Mouse (Mus musculus): ENCODE data around the gene Siah1a. TPM values are rescaled to one million over a fixed set of nuclear protein-coding genes. Genes with fewer than 3 reads are reported as not detected.

The Siah1a gene
- polyA plus RNA-seq, 1 experiment from 2014 or later = 78.8 TPM

DNA sequence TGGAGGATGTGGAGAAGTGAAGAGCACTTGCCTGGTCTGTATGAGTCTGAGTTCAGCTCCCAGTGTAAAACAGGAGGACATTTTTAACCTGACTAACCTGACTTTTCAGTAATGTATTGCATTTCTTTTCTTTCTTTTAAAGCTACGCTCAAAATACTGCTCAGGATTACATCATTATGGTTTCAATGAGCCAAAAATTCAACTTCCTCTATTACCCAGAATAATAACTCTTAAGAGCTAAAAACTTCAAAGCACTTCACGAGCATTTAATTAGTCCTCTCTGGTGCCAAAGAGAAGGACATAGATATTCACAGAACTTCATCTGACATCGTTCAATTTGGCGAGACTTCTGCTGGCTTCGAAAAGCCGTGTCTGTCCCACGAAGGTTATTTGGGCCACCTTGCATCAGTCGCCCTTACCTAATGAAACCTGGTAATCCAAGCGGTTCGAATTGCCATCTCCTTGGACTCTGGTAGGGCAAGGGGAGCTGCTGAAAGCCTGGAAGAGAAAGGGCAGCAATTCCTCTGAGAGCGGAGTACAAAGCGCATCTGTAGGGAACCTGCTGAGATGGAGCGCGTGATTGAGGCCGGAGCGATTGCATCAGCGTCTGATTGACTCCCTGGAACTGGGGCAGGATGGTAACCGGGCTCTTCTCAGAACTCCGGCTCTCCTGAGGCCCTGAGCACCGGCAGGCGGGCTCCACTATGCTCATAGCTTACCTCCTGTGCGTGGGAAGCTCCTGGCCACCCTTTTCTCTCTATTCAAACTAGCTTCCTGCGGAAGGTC is 11.4 kb upstream of the Siah1a start:
- Histone ChIP-seq H3K4me3 (ENCODE audit: low read depth, low read length) (no peak overlapping the region), H3K4me1 (replicated peaks; ENCODE audit: control insufficient read depth, insufficient read depth, low read length) (0 out of 2 replicates have a peak, but pooled peaks cover 2% of the 10 kb centered on the region), H3K4me2 (replicated peaks; ENCODE audit: low read depth, low read length) (peak overlapping the region; percentile 13; the same call in 1 of the 2 replicates), H3K27me3 (ENCODE audit: control insufficient read depth, insufficient read depth, low read length) (no peaks in the 10 kb centered on the region), H3K9me3 (ENCODE audit: control insufficient read depth, low read length) (no peaks in the 10 kb centered on the region), H3K36me3 (ENCODE audit: control insufficient read depth, insufficient read depth, low read length) (no peaks in the 10 kb centered on the region), H3K9ac (ENCODE audit: low read depth, low read length) (no peak overlapping the region), H3K27ac (ENCODE audit: low read depth, low read length) (no peak overlapping the region)
- 25% methylated on average over 23 of the region's 23 CpGs for WGBS
- peak; percentile 44 for DNase-seq (ENCODE audit: low spot score)
- no peak for ATAC-seq (ENCODE audit: low FRiP score)

DNA sequence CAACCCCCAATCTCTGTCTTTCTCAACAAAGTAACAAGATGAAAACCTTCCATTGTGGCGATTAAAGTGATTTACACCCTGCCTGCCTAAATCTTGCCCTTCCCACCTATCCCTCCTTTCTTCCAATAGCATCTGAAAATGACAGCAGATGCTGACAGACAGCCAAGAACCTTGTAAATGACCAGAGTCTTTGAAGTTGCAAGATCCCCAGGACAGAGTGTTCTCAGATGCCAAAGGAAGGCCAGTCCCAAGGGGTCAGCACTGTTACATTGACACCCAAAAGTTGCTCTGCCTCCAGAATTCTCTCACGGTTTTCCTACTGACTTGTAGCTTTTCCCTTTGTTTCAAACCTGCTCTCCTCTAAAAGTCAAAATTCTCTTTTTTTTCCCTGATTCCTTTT is 4.1 kb upstream of the Siah1a start:
- 54% methylated on average over 2 of the region's 2 CpGs for WGBS

DNA sequence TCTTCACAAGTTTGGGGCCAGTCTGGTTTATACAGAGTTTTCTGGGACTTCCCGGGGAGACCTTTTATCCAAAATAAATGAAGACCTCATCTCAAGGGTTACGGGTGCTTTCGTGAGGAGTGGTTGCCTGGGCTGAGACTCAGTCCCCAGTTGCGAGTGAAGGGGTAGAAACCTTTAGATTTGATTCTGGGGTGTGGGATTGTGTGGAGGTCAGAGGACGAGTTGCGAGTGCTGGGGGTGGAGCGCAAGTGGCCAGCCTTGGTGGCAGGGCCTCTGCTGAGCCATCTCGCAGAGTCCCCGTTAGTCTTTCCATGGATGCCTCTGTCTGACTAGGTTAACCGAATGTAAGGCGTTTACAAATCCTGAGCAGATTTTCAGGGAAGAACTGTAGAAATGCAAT is 777 bp upstream of the Siah1a start:
- 4% methylated on average over 11 of the region's 11 CpGs for whole genome bisulfite sequencing
- H3K27ac ChIP-seq (ENCODE audit: low read depth, low read length) = peak overlapping the region; percentile 98; the same call in 1 of the 2 replicates

More for the DNA sequence above, 4.1 kb upstream of the Siah1a start:
- no peak overlapping the region for H3K27ac ChIP-seq (ENCODE audit: low read depth, low read length)
- H3K4me1 ChIP-seq (replicated peaks; ENCODE audit: control insufficient read depth, insufficient read depth, low read length) = no peaks in the 10 kb centered on the region
- no peaks in the 10 kb centered on the region for H3K9me3 ChIP-seq (ENCODE audit: control insufficient read depth, low read length)
- H3K36me3 ChIP-seq (ENCODE audit: control insufficient read depth, insufficient read depth, low read length) = no peaks in the 10 kb centered on the region
- DNase-seq (ENCODE audit: low spot score) = no peak
- H3K4me2 ChIP-seq (replicated peaks; ENCODE audit: low read depth, low read length) = no peak overlapping the region
- H3K4me3 ChIP-seq (ENCODE audit: low read depth, low read length) = no peak overlapping the region
- H3K9ac ChIP-seq (ENCODE audit: low read depth, low read length) = no peak overlapping the region
- no peak for ATAC-seq (ENCODE audit: low FRiP score)
- no peaks in the 10 kb centered on the region for H3K27me3 ChIP-seq (ENCODE audit: control insufficient read depth, insufficient read depth, low read length)

DNA sequence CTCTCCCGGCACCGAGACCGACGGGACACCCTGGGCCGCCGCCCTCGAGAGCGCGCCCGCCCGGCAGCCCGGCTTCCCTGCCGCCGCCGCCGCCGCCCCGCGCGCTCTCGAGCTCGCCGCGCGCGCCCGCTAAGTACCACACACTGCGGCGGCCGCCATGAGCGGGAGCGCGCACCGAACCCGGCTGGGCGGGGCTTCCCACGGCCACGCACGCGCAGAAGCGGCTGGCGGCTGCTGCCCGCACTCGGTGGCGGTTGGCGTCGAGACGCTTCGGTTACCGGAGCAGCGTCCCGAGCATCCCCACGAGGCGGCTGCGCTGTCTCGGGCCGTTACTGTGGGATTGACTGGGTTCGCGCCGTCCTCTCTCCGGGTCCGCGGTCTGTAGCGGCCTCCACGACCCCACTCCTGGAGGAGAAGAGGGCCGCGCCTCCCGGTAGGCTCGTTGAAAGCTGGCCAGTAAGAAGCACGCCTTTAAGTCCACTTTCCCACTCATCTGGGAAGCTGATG is 254 bp upstream of the Siah1a start:
- H3K4me2 ChIP-seq (replicated peaks; ENCODE audit: low read depth, low read length) = peak overlapping the region; percentile 69
- H3K4me1 ChIP-seq (replicated peaks; ENCODE audit: control insufficient read depth, insufficient read depth, low read length) = no peaks in the 10 kb centered on the region
- H3K9ac ChIP-seq (ENCODE audit: low read depth, low read length) = peak overlapping the region; percentile 99
- H3K9me3 ChIP-seq (ENCODE audit: control insufficient read depth, low read length) = no peaks in the 10 kb centered on the region
- H3K27me3 ChIP-seq (ENCODE audit: control insufficient read depth, insufficient read depth, low read length) = no peaks in the 10 kb centered on the region
- DNase-seq (ENCODE audit: low spot score) (peak; percentile 97), ATAC-seq (ENCODE audit: low FRiP score) (peak; percentile 89)
- H3K27ac ChIP-seq (ENCODE audit: low read depth, low read length) = peak overlapping the region; percentile 98
- peak overlapping the region; percentile 92 for H3K4me3 ChIP-seq (ENCODE audit: low read depth, low read length)
- under 1% methylated on average over 38 of the region's 70 CpGs for WGBS
- no peaks in the 10 kb centered on the region for H3K36me3 ChIP-seq (ENCODE audit: control insufficient read depth, insufficient read depth, low read length)

More for the DNA sequence above, 777 bp upstream of the Siah1a start:
- peak overlapping the region; percentile 69 for H3K4me2 ChIP-seq (replicated peaks; ENCODE audit: low read depth, low read length)
- peak overlapping the region; percentile 99 for H3K9ac ChIP-seq (ENCODE audit: low read depth, low read length)
- DNase-seq (ENCODE audit: low spot score) (no peak), ATAC-seq (ENCODE audit: low FRiP score) (peak; percentile 18; the same call in 1 of the 2 replicates)
- H3K4me1 ChIP-seq (replicated peaks; ENCODE audit: control insufficient read depth, insufficient read depth, low read length) = no peaks in the 10 kb centered on the region
- no peaks in the 10 kb centered on the region for H3K36me3 ChIP-seq (ENCODE audit: control insufficient read depth, insufficient read depth, low read length)
- no peaks in the 10 kb centered on the region for H3K27me3 ChIP-seq (ENCODE audit: control insufficient read depth, insufficient read depth, low read length)
- no peaks in the 10 kb centered on the region for H3K9me3 ChIP-seq (ENCODE audit: control insufficient read depth, low read length)
- peak overlapping the region; percentile 92 for H3K4me3 ChIP-seq (ENCODE audit: low read depth, low read length)

DNA sequence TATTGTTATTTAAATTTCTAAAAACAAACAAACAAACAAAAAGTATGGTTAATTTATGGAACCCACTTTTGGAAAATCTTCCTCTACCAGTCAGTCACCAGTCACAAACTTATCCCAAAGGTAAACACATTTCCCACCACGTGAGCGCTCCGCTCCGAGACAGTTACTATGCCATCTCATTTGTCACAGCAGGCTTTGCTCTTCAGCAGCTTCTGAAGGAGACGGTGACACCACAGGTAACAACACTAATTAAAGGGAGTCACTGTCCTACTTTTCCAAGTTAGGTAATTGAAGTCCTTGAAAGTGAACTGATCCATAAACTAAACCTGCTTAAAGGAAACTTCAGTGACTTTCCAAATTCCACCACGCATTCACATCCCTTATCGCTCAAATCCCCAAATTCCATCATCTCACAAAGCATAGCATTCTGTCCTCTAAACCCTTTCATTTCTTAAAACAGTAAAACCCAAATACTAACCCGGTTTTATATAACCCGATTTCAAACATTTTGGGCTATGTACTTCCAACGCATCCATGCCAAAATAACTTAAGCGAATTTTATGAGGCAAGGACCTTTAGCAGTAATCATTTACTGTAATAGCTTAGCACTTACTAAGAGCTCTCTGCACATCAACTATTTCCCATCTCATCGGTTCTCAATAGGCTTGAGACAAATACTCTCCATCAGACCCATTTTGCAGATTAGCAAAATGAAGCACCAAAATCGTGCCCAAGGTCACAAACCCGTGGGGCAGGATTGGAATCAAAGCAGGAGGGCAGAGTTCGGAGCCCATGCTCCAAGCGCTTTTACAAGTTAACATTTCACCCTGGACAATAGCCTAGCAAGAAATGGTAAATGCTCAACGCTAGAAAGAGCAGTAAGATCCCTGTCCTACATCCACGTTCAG is 1.2 kb downstream of the Siah1a start:
- Histone ChIP-seq H3K4me2 (replicated peaks; ENCODE audit: low read depth, low read length) (peak overlapping the region; percentile 69), H3K9me3 (ENCODE audit: control insufficient read depth, low read length) (no peaks in the 10 kb centered on the region), H3K4me1 (replicated peaks; ENCODE audit: control insufficient read depth, insufficient read depth, low read length) (no peaks in the 10 kb centered on the region), H3K27ac (ENCODE audit: low read depth, low read length) (peak overlapping the region; percentile 98), H3K36me3 (ENCODE audit: control insufficient read depth, insufficient read depth, low read length) (no peaks in the 10 kb centered on the region), H3K9ac (ENCODE audit: low read depth, low read length) (peak overlapping the region; percentile 99), H3K27me3 (ENCODE audit: control insufficient read depth, insufficient read depth, low read length) (no peaks in the 10 kb centered on the region), H3K4me3 (ENCODE audit: low read depth, low read length) (peak overlapping the region; percentile 92)
- 6% methylated on average over 18 of the region's 18 CpGs for WGBS
- DNase-seq (ENCODE audit: low spot score) (peak; percentile 31), ATAC-seq (ENCODE audit: low FRiP score) (no peak)

DNA sequence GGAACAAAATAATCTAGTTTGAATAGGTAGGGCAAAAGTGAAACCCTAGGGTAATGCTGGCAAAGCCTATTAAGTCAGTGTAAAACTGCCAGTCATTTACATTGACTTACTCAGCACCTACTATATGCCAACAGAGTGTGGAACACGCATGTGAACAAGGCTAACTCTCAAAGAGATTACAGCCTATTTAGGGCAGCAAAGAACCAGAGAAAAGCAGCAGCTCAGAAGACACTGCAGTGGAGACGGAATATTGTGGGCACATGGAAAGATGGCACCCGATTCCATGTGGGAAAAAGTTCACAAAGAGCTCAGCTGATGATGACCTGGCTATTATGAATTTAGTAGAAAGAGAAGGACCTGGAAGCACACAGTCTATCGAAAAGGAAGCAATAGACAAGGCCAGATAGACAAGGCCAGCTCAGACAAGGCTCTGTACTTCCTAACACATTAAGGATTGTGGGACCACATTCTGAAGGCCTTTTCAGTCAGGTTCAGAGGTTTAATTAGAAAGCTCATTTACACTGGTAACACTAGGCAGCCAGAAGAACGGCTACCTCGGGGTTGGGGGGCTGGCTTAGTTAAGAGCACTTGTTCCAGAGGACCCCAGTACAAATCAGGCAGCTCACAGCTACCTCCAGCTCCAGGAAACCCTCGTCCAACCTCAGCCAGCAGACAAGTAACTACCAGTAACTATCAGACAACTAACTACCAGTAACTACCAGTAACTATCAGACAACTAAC is 3.0 kb downstream of the Siah1a start:
- no peak for DNase-seq (ENCODE audit: low spot score)
- Histone ChIP-seq H3K27ac (ENCODE audit: low read depth, low read length) (no peak overlapping the region), H3K9me3 (ENCODE audit: control insufficient read depth, low read length) (no peaks in the 10 kb centered on the region), H3K4me1 (replicated peaks; ENCODE audit: control insufficient read depth, insufficient read depth, low read length) (no peaks in the 10 kb centered on the region), H3K4me2 (replicated peaks; ENCODE audit: low read depth, low read length) (no peak overlapping the region), H3K9ac (ENCODE audit: low read depth, low read length) (no peak overlapping the region), H3K4me3 (ENCODE audit: low read depth, low read length) (no peak overlapping the region), H3K36me3 (ENCODE audit: control insufficient read depth, insufficient read depth, low read length) (no peaks in the 10 kb centered on the region), H3K27me3 (ENCODE audit: control insufficient read depth, insufficient read depth, low read length) (no peaks in the 10 kb centered on the region)
- WGBS = 86% methylated on average over 7 of the region's 7 CpGs
- no peak for ATAC-seq (ENCODE audit: low FRiP score)

DNA sequence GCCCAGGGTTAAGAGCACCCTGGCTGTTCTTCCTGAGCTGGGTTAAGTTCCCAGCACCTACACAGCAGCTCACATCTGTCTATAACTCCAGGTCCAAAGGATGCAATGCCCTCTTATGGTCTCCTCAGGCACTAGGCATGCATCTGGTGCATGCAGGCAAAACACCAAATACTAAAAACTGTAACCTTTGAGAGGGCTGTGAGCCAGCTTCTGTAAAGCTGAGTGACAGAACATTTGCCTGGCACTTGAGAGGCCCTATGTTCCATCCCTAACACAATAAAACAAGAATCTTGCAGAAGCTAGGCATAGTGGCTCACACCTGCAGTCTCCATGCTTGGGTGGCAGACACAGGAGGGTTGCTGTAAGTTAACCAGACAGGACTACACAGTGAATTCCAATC is 4.1 kb downstream of the Siah1a start:
- H3K9me3 ChIP-seq (ENCODE audit: control insufficient read depth, low read length) = no peaks in the 10 kb centered on the region
- H3K27me3 ChIP-seq (ENCODE audit: control insufficient read depth, insufficient read depth, low read length) = no peaks in the 10 kb centered on the region
- H3K4me2 ChIP-seq (replicated peaks; ENCODE audit: low read depth, low read length) = no peak overlapping the region
- DNase-seq (ENCODE audit: low spot score) (no peak), ATAC-seq (ENCODE audit: low FRiP score) (no peak)
- no peak overlapping the region for H3K27ac ChIP-seq (ENCODE audit: low read depth, low read length)
- H3K9ac ChIP-seq (ENCODE audit: low read depth, low read length) = no peak overlapping the region
- H3K4me1 ChIP-seq (replicated peaks; ENCODE audit: control insufficient read depth, insufficient read depth, low read length) = no peaks in the 10 kb centered on the region
- no peak overlapping the region for H3K4me3 ChIP-seq (ENCODE audit: low read depth, low read length)
- H3K36me3 ChIP-seq (ENCODE audit: control insufficient read depth, insufficient read depth, low read length) = no peaks in the 10 kb centered on the region

DNA sequence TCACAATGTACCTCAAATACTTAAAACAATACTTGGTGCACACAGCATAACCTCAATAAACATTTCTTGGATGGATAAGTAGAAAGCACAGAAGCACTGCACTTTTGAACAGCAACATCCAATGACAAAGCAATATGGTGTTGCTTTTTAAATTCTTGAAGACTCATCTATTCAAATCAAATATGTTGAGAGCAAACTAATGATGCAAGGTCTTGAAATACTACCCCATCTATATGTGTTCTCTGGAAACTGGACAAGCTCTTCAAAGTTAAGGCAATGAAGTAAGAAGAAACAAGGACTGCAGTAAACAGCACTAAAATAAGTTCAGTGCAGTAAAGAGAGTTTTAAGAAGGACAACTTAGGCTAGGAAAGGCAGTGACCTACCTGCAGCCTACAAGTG is 4.8 kb downstream of the Siah1a start:
- DNase-seq (ENCODE audit: low spot score) (no peak), ATAC-seq (ENCODE audit: low FRiP score) (no peak)
- Histone ChIP-seq H3K9me3 (ENCODE audit: control insufficient read depth, low read length) (no peaks in the 10 kb centered on the region), H3K36me3 (ENCODE audit: control insufficient read depth, insufficient read depth, low read length) (no peaks in the 10 kb centered on the region), H3K4me2 (replicated peaks; ENCODE audit: low read depth, low read length) (no peak overlapping the region), H3K9ac (ENCODE audit: low read depth, low read length) (no peak overlapping the region), H3K27me3 (ENCODE audit: control insufficient read depth, insufficient read depth, low read length) (no peaks in the 10 kb centered on the region), H3K4me3 (ENCODE audit: low read depth, low read length) (no peak overlapping the region), H3K27ac (ENCODE audit: low read depth, low read length) (no peak overlapping the region), H3K4me1 (replicated peaks; ENCODE audit: control insufficient read depth, insufficient read depth, low read length) (no peaks in the 10 kb centered on the region)
